Mouse (Mus musculus): ENCODE measurements around the gene Vac14. TPM values are rescaled to one million over a fixed set of nuclear protein-coding genes. Genes with fewer than 3 reads are reported as not detected.
A peak's percentile ranks its signal among the peaks of the same experiment; 100 is the strongest.

Vac14 gene
- polyA plus RNA-seq, 1 experiment from 2014 or later, result 32.0 TPM

- ATAC-seq (replicated peaks), result peak; percentile 5; the same call in 1 of the 2 replicates
- H3K27ac ChIP-seq, result peak overlapping the region; percentile 94
- peak overlapping the region; percentile 74 for H3K4me2 ChIP-seq
- H3K27me3 ChIP-seq (replicated peaks), result no peaks in the 10 kb centered on the region
- no peaks in the 10 kb centered on the region; the same call in 1 of the 2 replicates for H3K36me3 ChIP-seq (replicated peaks)
- peak overlapping the region; percentile 81 for H3K4me3 ChIP-seq
- H3K9me3 ChIP-seq, result no peaks in the 10 kb centered on the region
- peaks cover 72% of the 10 kb centered on the region for H3K4me1 ChIP-seq
- 37% methylated on average over 11 of the region's 11 CpGs for WGBS
- H3K9ac ChIP-seq, result peak overlapping the region; percentile 95
Observed at GRCm38 (mm10) chr8:110722414-110723011, 104.1 kb downstream of the Vac14 start.

GRCm38 (mm10) chr8:110724493-110724892, 106.1 kb downstream of the Vac14 start:
- ATAC-seq (replicated peaks), result no peak
- H3K4me2 ChIP-seq, result peak overlapping the region; percentile 74
- no peak overlapping the region for H3K4me3 ChIP-seq
- no peak overlapping the region for H3K9ac ChIP-seq
- H3K36me3 ChIP-seq (replicated peaks), result peaks cover 16% of the 10 kb centered on the region
- no peaks in the 10 kb centered on the region for H3K9me3 ChIP-seq
- H3K4me1 ChIP-seq, result peaks cover 64% of the 10 kb centered on the region
- WGBS, result 79% methylated on average over 3 of the region's 3 CpGs
- peak overlapping the region; percentile 56 for H3K27ac ChIP-seq
- no peaks in the 10 kb centered on the region for H3K27me3 ChIP-seq (replicated peaks)

- Histone ChIP-seq H3K9me3 (no peaks in the 10 kb centered on the region), H3K27ac (peak overlapping the region; percentile 56), H3K36me3 (replicated peaks) (peaks cover 24% of the 10 kb centered on the region), H3K4me3 (no peak overlapping the region), H3K9ac (no peak overlapping the region; the same call in 1 of the 2 replicates), H3K27me3 (replicated peaks) (no peaks in the 10 kb centered on the region), H3K4me2 (peak overlapping the region; percentile 74), H3K4me1 (peaks cover 56% of the 10 kb centered on the region)
- ATAC-seq (replicated peaks), result no peak
- WGBS, result 37% methylated on average over 7 of the region's 7 CpGs
Observed at GRCm38 (mm10) chr8:110725084-110725838, 106.9 kb downstream of the Vac14 start.

- H3K9me3 ChIP-seq, result no peaks in the 10 kb centered on the region
- WGBS, result 6% methylated on average over 18 of the region's 18 CpGs
- H3K36me3 ChIP-seq (replicated peaks), result peaks cover 37% of the 10 kb centered on the region
- H3K4me3 ChIP-seq, result no peak overlapping the region
- H3K27ac ChIP-seq, result no peak overlapping the region
- H3K27me3 ChIP-seq (replicated peaks), result no peaks in the 10 kb centered on the region
- H3K4me2 ChIP-seq, result no peak overlapping the region
- peak; percentile 19; the same call in 1 of the 2 replicates for ATAC-seq (replicated peaks)
- no peak overlapping the region for H3K9ac ChIP-seq
- H3K4me1 ChIP-seq, result peaks cover 50% of the 10 kb centered on the region
Observed at GRCm38 (mm10) chr8:110726893-110727292, 108.5 kb downstream of the Vac14 start.

GRCm38 (mm10) chr8:110731346-110731859, 113.0 kb downstream of the Vac14 start:
- no peak overlapping the region for H3K9ac ChIP-seq
- H3K9me3 ChIP-seq, result no peaks in the 10 kb centered on the region
- no peak overlapping the region for H3K4me3 ChIP-seq
- no peak overlapping the region for H3K4me2 ChIP-seq
- H3K36me3 ChIP-seq (replicated peaks), result peaks cover 67% of the 10 kb centered on the region
- H3K4me1 ChIP-seq, result peaks cover 10% of the 10 kb centered on the region
- WGBS, result 92% methylated on average over 8 of the region's 8 CpGs
- no peak for ATAC-seq (replicated peaks)
- no peak overlapping the region for H3K27ac ChIP-seq
- no peaks in the 10 kb centered on the region for H3K27me3 ChIP-seq (replicated peaks)

GRCm38 (mm10) chr8:110733036-110733435, 114.7 kb downstream of the Vac14 start:
- Histone ChIP-seq H3K4me1 (no peaks in the 10 kb centered on the region), H3K4me2 (no peak overlapping the region), H3K4me3 (no peak overlapping the region), H3K36me3 (replicated peaks) (peaks cover 82% of the 10 kb centered on the region), H3K27ac (no peak overlapping the region), H3K9me3 (no peaks in the 10 kb centered on the region), H3K27me3 (replicated peaks) (no peaks in the 10 kb centered on the region), H3K9ac (no peak overlapping the region)
- WGBS, result 92% methylated on average over 8 of the region's 8 CpGs
- no peak for ATAC-seq (replicated peaks)

- 93% methylated on average over 35 of the region's 35 CpGs for WGBS
- no peak for ATAC-seq (replicated peaks)
- Histone ChIP-seq H3K4me2 (no peak overlapping the region), H3K27me3 (replicated peaks) (no peaks in the 10 kb centered on the region), H3K9ac (no peak overlapping the region), H3K36me3 (replicated peaks) (peaks cover 38% of the 10 kb centered on the region), H3K4me3 (no peak overlapping the region), H3K4me1 (no peaks in the 10 kb centered on the region), H3K27ac (no peak overlapping the region), H3K9me3 (no peaks in the 10 kb centered on the region)
Observed at GRCm38 (mm10) chr8:110738591-110739195, 120.3 kb downstream of the Vac14 start.

- no peak overlapping the region for H3K4me2 ChIP-seq
- no peaks in the 10 kb centered on the region for H3K4me1 ChIP-seq
- H3K27me3 ChIP-seq (replicated peaks), result no peaks in the 10 kb centered on the region
- H3K27ac ChIP-seq, result no peak overlapping the region
- H3K9ac ChIP-seq, result no peak overlapping the region
- peaks cover 26% of the 10 kb centered on the region for H3K36me3 ChIP-seq (replicated peaks)
- H3K4me3 ChIP-seq, result no peak overlapping the region
- H3K9me3 ChIP-seq, result no peaks in the 10 kb centered on the region
- ATAC-seq (replicated peaks), result no peak
- WGBS, result 91% methylated on average over 5 of the region's 5 CpGs
Observed at GRCm38 (mm10) chr8:110740629-110741175, 122.3 kb downstream of the Vac14 start.

- Histone ChIP-seq H3K9me3 (no peaks in the 10 kb centered on the region), H3K27ac (no peak overlapping the region), H3K4me2 (no peak overlapping the region), H3K9ac (no peak overlapping the region), H3K36me3 (replicated peaks) (peaks cover 15% of the 10 kb centered on the region), H3K27me3 (replicated peaks) (no peaks in the 10 kb centered on the region), H3K4me3 (no peak overlapping the region), H3K4me1 (no peaks in the 10 kb centered on the region)
- ATAC-seq (replicated peaks), result no peak
- WGBS, result 75% methylated on average over 15 of the region's 15 CpGs
Observed at GRCm38 (mm10) chr8:110741816-110742451, 123.5 kb downstream of the Vac14 start.

GRCm38 (mm10) chr8:110742452-110742818, 124.0 kb downstream of the Vac14 start:
- WGBS, result 86% methylated on average over 5 of the region's 5 CpGs
- no peak for ATAC-seq (replicated peaks)
- H3K4me2 ChIP-seq, result no peak overlapping the region
- H3K27me3 ChIP-seq (replicated peaks), result no peaks in the 10 kb centered on the region
- no peak overlapping the region for H3K4me3 ChIP-seq
- no peaks in the 10 kb centered on the region for H3K9me3 ChIP-seq
- peaks cover 10% of the 10 kb centered on the region for H3K36me3 ChIP-seq (replicated peaks)
- no peaks in the 10 kb centered on the region for H3K4me1 ChIP-seq
- no peak overlapping the region for H3K27ac ChIP-seq
- H3K9ac ChIP-seq, result no peak overlapping the region

- 94% methylated on average over 10 of the region's 10 CpGs for WGBS
- H3K27ac ChIP-seq, result no peak overlapping the region
- no peak overlapping the region for H3K4me3 ChIP-seq
- H3K36me3 ChIP-seq (replicated peaks), result no peaks in the 10 kb centered on the region; the same call in 1 of the 2 replicates
- no peak for ATAC-seq (replicated peaks)
- 0 out of 2 replicates have a peak, but pooled peaks cover 2% of the 10 kb centered on the region for H3K4me1 ChIP-seq
- H3K4me2 ChIP-seq, result no peak overlapping the region
- H3K27me3 ChIP-seq (replicated peaks), result no peaks in the 10 kb centered on the region
- H3K9ac ChIP-seq, result no peak overlapping the region
- no peaks in the 10 kb centered on the region for H3K9me3 ChIP-seq
Observed at GRCm38 (mm10) chr8:110745162-110745561, 126.8 kb downstream of the Vac14 start.

GRCm38 (mm10) chr8:110746661-110747060, 128.3 kb downstream of the Vac14 start:
- Histone ChIP-seq H3K4me1 (0 out of 2 replicates have a peak, but pooled peaks cover 2% of the 10 kb centered on the region), H3K4me2 (no peak overlapping the region), H3K4me3 (no peak overlapping the region), H3K9ac (no peak overlapping the region), H3K27ac (no peak overlapping the region), H3K9me3 (no peaks in the 10 kb centered on the region), H3K36me3 (replicated peaks) (no peaks in the 10 kb centered on the region; the same call in 1 of the 2 replicates), H3K27me3 (replicated peaks) (no peaks in the 10 kb centered on the region)
- WGBS, result 80% methylated on average over 9 of the region's 9 CpGs
- ATAC-seq (replicated peaks), result no peak
